Mouse (Mus musculus) intestine, embryonic 14.5 days (tissue): ENCODE measurements around the gene Usp39. TPM values are rescaled to one million over a fixed set of nuclear protein-coding genes. Genes with fewer than 3 reads are reported as not detected.
A peak's percentile ranks its signal among the peaks of the same experiment; 100 is the strongest.

Experiments
- ATAC-seq: fragments of 200-750 bp; cut with Nextera tagmentation; replicated peaks from 2 replicates; pipeline ENCODE4 v1.8.0; 2017; ENCODE audit warnings: low read depth, moderate number of reproducible peaks, moderate TSS enrichment, moderate library complexity; ENCODE audit not compliant: low FRiP score, low TSS enrichment
- DNase-seq: peaks from one replicate; pipeline ENCODE4 v3.0.0-alpha.2; 2018; ENCODE audit warnings: low spot score
- H3K27ac ChIP-seq: fragments of 300-500 bp; sonication (generic); 2 replicates; pipeline ENCODE4 v1.5.1; 2014; ENCODE audit warnings: low read depth, mild to moderate bottlenecking, control low read depth
- H3K27me3 ChIP-seq: fragments of 300-500 bp; sonication (generic); replicated peaks from 2 replicates; pipeline ENCODE4 v1.6.1; 2014; ENCODE audit warnings: low read length, control low read depth; ENCODE audit not compliant: control insufficient read depth, insufficient read depth
- H3K36me3 ChIP-seq: fragments of 300-500 bp; sonication (generic); 2 replicates; pipeline ENCODE4 v1.6.1; 2014; ENCODE audit warnings: low read length, control low read depth; ENCODE audit not compliant: control insufficient read depth, insufficient read depth
- H3K4me1 ChIP-seq: fragments of 300-500 bp; sonication (generic); replicated peaks from 2 replicates; pipeline ENCODE4 v1.6.1; 2014; ENCODE audit warnings: low read length, control low read depth, mixed read lengths; ENCODE audit not compliant: control insufficient read depth, insufficient read depth
- H3K4me2 ChIP-seq: fragments of 300-500 bp; sonication (generic); 2 replicates; pipeline ENCODE4 v1.6.1; 2014; ENCODE audit warnings: low read length
- H3K4me3 ChIP-seq: fragments of 300-500 bp; sonication (generic); 2 replicates; pipeline ENCODE4 v1.5.1; 2014; ENCODE audit warnings: low read depth, low read length, control low read depth, mixed read lengths
- H3K9ac ChIP-seq: fragments of 300-500 bp; sonication (generic); 2 replicates; pipeline ENCODE4 v1.6.1; 2014; ENCODE audit warnings: mild to moderate bottlenecking, low read length
- H3K9me3 ChIP-seq: fragments of 300-500 bp; sonication (generic); 2 replicates; pipeline ENCODE4 v1.6.1; 2016; ENCODE audit warnings: low read length, control low read depth; ENCODE audit not compliant: control insufficient read depth
- WGBS: fragments of 180-500 bp; shearing (Covaris S2); extraction: QIAGEN DNeasy Blood & Tissue Kit; methylation state at CpG from one replicate; pipeline ENCODE4 v1.1.7; 2014; 5-methylcytosine and 5-hydroxymethylcytosine counted together
- polyA plus RNA-seq: library from polyadenylated mRNA; unstranded; fragments of >200 nt; fragmentation: Nextera tagmentation; extraction: Ambion mirVana; gene quantifications from 2 replicates; pipeline ENCODE4 v1.2.1, GENCODE M21; 2014

The Usp39 gene
- polyA plus RNA-seq, 1 experiment from 2014 or later, result 56.2 TPM

- ATAC-seq (no peak), DNase-seq (no peak)
- H3K4me3 ChIP-seq, result no peak overlapping the region
- H3K9ac ChIP-seq, result no peak overlapping the region
- H3K9me3 ChIP-seq, result no peaks in the 10 kb centered on the region
- no peak overlapping the region for H3K27ac ChIP-seq
- 89% methylated on average over 2 of the region's 2 CpGs for WGBS
- H3K4me2 ChIP-seq, result no peak overlapping the region
- H3K27me3 ChIP-seq, result no peaks in the 10 kb centered on the region
- H3K4me1 ChIP-seq, result peaks cover 20% of the 10 kb centered on the region
- peaks cover 29% of the 10 kb centered on the region for H3K36me3 ChIP-seq
These were observed 5.2 kb upstream of the Usp39 start for GRCm38 (mm10) chr6:72350214-72350613.

- WGBS, result 71% methylated on average over 10 of the region's 10 CpGs
- H3K36me3 ChIP-seq, result peaks cover 29% of the 10 kb centered on the region
- no peaks in the 10 kb centered on the region for H3K27me3 ChIP-seq
- H3K9ac ChIP-seq, result no peak overlapping the region; the same call in 1 of the 2 replicates
- no peaks in the 10 kb centered on the region for H3K9me3 ChIP-seq
- H3K27ac ChIP-seq, result no peak overlapping the region
- H3K4me2 ChIP-seq, result peak overlapping the region; percentile 87
- peaks cover 27% of the 10 kb centered on the region for H3K4me1 ChIP-seq
- no peak for DNase-seq
- no peak for ATAC-seq
- no peak overlapping the region for H3K4me3 ChIP-seq
These were observed 3.4 kb upstream of the Usp39 start for GRCm38 (mm10) chr6:72348411-72348810.

GRCm38 (mm10) chr6:72347166-72347941 lies 2.4 kb upstream of the Usp39 start, which contains the start of gene 0610030E20Rik:
Gene 0610030E20Rik (plus strand): TSS chr6:72347317.
- Histone ChIP-seq H3K4me3 (peak within 1 kb of the TSS; percentile 63), H3K27me3 (no peaks in the 10 kb centered on the region), H3K9ac (peak within 1 kb of the TSS; percentile 73), H3K4me2 (peak within 1 kb of the TSS; percentile 87), H3K4me1 (peaks cover 23% of the 10 kb centered on the region), H3K27ac (peak within 1 kb of the TSS; percentile 83), H3K36me3 (peaks cover 29% of the 10 kb centered on the region), H3K9me3 (no peaks in the 10 kb centered on the region)
- ATAC-seq, result peak; percentile 80
- peak; percentile 85 for DNase-seq
- under 1% methylated on average over 62 of the region's 72 CpGs for WGBS

DNA sequence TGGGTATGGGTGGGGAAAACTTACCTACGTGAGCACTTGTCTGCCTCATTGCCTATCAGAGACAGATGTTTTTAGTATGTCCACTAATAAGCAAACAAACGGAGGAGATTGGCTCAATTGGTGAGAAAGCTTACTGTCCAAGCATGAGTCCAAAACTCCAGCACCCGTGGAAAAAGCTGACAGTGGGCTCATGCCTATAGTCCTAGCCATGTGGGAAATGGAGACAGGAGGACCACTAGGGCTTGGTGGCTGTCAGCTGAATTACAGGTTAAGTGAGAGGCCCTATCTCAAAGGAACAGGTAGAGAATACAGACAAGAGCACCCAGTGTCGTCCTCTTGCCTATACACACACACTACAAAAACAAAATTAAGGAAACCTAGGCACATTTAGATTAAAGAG lies 1.3 kb upstream of the Usp39 start:
- DNase-seq (no peak), ATAC-seq (no peak)
- Histone ChIP-seq H3K27ac (no peak overlapping the region), H3K4me2 (no peak overlapping the region; the same call in 1 of the 2 replicates), H3K4me3 (no peak overlapping the region), H3K27me3 (no peaks in the 10 kb centered on the region), H3K4me1 (peaks cover 21% of the 10 kb centered on the region), H3K36me3 (peaks cover 32% of the 10 kb centered on the region), H3K9me3 (no peaks in the 10 kb centered on the region), H3K9ac (no peak overlapping the region)
- WGBS, result 80% methylated on average over 4 of the region's 4 CpGs

DNA sequence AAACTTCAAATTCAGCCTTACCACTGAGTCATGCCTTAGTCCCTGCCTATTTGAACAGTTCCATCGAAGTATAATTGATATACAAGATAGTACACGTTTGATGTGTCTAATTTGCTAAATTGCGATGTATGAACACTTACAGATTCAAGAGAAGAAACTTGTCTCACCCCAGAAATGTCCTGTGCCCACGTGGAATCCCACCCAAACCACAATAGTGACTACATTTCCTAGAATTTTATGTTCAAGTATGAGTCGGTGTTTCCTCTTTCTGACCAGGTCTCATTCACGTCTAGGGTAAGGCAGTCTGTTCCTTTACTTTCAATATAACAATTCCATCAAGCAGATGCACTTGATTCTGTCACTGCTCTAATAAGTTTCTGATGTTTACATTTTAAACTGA lies 649 bp upstream of the Usp39 start:
- H3K9ac ChIP-seq, result peak overlapping the region; percentile 87; the same call in 1 of the 2 replicates
- 0 out of 2 replicates have a peak overlapping the region, but pooled peaks have one; percentile 95 for H3K4me3 ChIP-seq
- H3K4me2 ChIP-seq, result peak overlapping the region; percentile 98
- no peak overlapping the region for H3K27ac ChIP-seq
- WGBS, result 42% methylated on average over 6 of the region's 6 CpGs
- H3K36me3 ChIP-seq, result peaks cover 26% of the 10 kb centered on the region
- no peaks in the 10 kb centered on the region for H3K27me3 ChIP-seq
- H3K4me1 ChIP-seq, result peaks cover 21% of the 10 kb centered on the region
- DNase-seq, result no peak
- H3K9me3 ChIP-seq, result no peaks in the 10 kb centered on the region
- no peak for ATAC-seq

- no peaks in the 10 kb centered on the region for H3K27me3 ChIP-seq
These were observed 449 bp downstream of the Usp39 start for GRCm38 (mm10) chr6:72344396-72345073.

GRCm38 (mm10) chr6:72340481-72340880 lies 4.5 kb downstream of the Usp39 start:
- Histone ChIP-seq H3K4me1 (peaks cover 11% of the 10 kb centered on the region), H3K9ac (no peak overlapping the region), H3K4me3 (no peak overlapping the region), H3K9me3 (no peaks in the 10 kb centered on the region), H3K4me2 (no peak overlapping the region), H3K36me3 (peaks cover 51% of the 10 kb centered on the region), H3K27ac (no peak overlapping the region), H3K27me3 (no peaks in the 10 kb centered on the region)
- no peak; the same call in 1 of the 2 replicates for ATAC-seq
- 48% methylated on average over 2 of the region's 2 CpGs for WGBS
- DNase-seq, result no peak

More at GRCm38 (mm10) chr6:72344396-72345073, 449 bp downstream of the Usp39 start:
- Histone ChIP-seq H3K4me3 (peak overlapping the region; percentile 95), H3K4me2 (peak overlapping the region; percentile 98), H3K4me1 (peaks cover 21% of the 10 kb centered on the region), H3K27ac (peak overlapping the region; percentile 40; the same call in 1 of the 2 replicates), H3K9me3 (no peaks in the 10 kb centered on the region), H3K36me3 (peaks cover 22% of the 10 kb centered on the region), H3K9ac (peak overlapping the region; percentile 87)
- ATAC-seq, result peak; percentile 17; the same call in 1 of the 2 replicates
- peak; percentile 90 for DNase-seq
- under 1% methylated on average over 42 of the region's 42 CpGs for WGBS

GRCm38 (mm10) chr6:72333111-72333510 lies 11.9 kb downstream of the Usp39 start:
- DNase-seq, result no peak
- Histone ChIP-seq H3K4me2 (no peak overlapping the region), H3K4me3 (no peak overlapping the region), H3K27ac (no peak overlapping the region), H3K27me3 (no peaks in the 10 kb centered on the region), H3K36me3 (peaks cover 93% of the 10 kb centered on the region), H3K9ac (no peak overlapping the region), H3K9me3 (no peaks in the 10 kb centered on the region), H3K4me1 (no peaks in the 10 kb centered on the region)
- no peak for ATAC-seq
- 81% methylated on average over 5 of the region's 5 CpGs for WGBS
